Mouse (Mus musculus): ENCODE data around the gene Olfr808. TPM values are rescaled to one million over a fixed set of nuclear protein-coding genes. Genes with fewer than 3 reads are reported as not detected.

Olfr808 gene
- not detected for polyA plus RNA-seq (2017; shearing (Covaris generic))

GRCm38 (mm10) chr10:129765182-129765581, at the start of gene Olfr808:
Olfr808 (plus strand) TSS chr10:129765482.

GRCm38 (mm10) chr10:129729275-129729674, 36.0 kb upstream of the Olfr808 start, which contains the start of gene Olfr805:
Olfr805 (minus strand) TSS chr10:129729375.

GRCm38 (mm10) chr10:129741821-129742220, 23.5 kb upstream of the Olfr808 start, which contains the start of gene Olfr806:
Olfr806 (minus strand) TSS chr10:129741921.

GRCm38 (mm10) chr10:129757693-129758092, 7.6 kb upstream of the Olfr808 start, which contains the start of gene Olfr807:
Olfr807 (minus strand) TSS chr10:129757793.

GRCm38 (mm10) chr10:129774338-129774737, 9.1 kb downstream of the Olfr808 start, which contains the start of gene Olfr809:
Olfr809 (plus strand) TSS chr10:129774638.

GRCm38 (mm10) chr10:129794817-129795216, 29.5 kb downstream of the Olfr808 start, which contains the start of gene Olfr810:
Olfr810 (minus strand) TSS chr10:129794917.

GRCm38 (mm10) chr10:129804296-129804695, 39.0 kb downstream of the Olfr808 start, which contains the start of gene Olfr811:
Olfr811 (minus strand) TSS chr10:129804396.

Other genes with a start within 250 kb of the Olfr808 start
- not detected for gene Olfr791, start 243.7 kb upstream of the Olfr808 start, polyA plus RNA-seq (2017; shearing (Covaris generic))
- gene Olfr792, start 226.3 kb upstream of the Olfr808 start, polyA plus RNA-seq (2017; shearing (Covaris generic)), result under 1 TPM in 1 of 2 experiments, not detected in 1; 0.15 TPM
- not detected for gene Olfr794, start 197.8 kb upstream of the Olfr808 start, polyA plus RNA-seq (2017; shearing (Covaris generic))
- gene Olfr796, start 152.9 kb upstream of the Olfr808 start, polyA plus RNA-seq (2017; shearing (Covaris generic)), result under 1 TPM in 1 of 2 experiments, not detected in 1; 0.07 TPM
- gene Olfr798, start 137.5 kb upstream of the Olfr808 start, polyA plus RNA-seq (2017; shearing (Covaris generic)), result not detected
- gene Olfr799, start 128.0 kb upstream of the Olfr808 start, polyA plus RNA-seq (2017; shearing (Covaris generic)), result under 1 TPM in 1 of 2 experiments, not detected in 1; 0.18 TPM
- gene Olfr800, start 107.8 kb upstream of the Olfr808 start, polyA plus RNA-seq (2017; shearing (Covaris generic)), result not detected
- gene Olfr801, start 91.6 kb upstream of the Olfr808 start, polyA plus RNA-seq (2017; shearing (Covaris generic)), result under 1 TPM in 1 of 2 experiments, not detected in 1; 0.30 TPM
- not detected for gene Olfr802, start 77.3 kb upstream of the Olfr808 start, polyA plus RNA-seq (2017; shearing (Covaris generic))
- gene Olfr803, start 71.2 kb upstream of the Olfr808 start, polyA plus RNA-seq (2017; shearing (Covaris generic)), result not detected
- gene Olfr804, start 62.3 kb upstream of the Olfr808 start, polyA plus RNA-seq (2017; shearing (Covaris generic)), result not detected
- gene Olfr805, start 36.1 kb upstream of the Olfr808 start, polyA plus RNA-seq (2017; shearing (Covaris generic)), result not detected
- gene Olfr806, start 23.6 kb upstream of the Olfr808 start, polyA plus RNA-seq (2017; shearing (Covaris generic)), result not detected
- not detected for gene Olfr807, start 7.7 kb upstream of the Olfr808 start, polyA plus RNA-seq (2017; shearing (Covaris generic))
- not detected for gene Olfr809, start 9.2 kb downstream of the Olfr808 start, polyA plus RNA-seq (2017; shearing (Covaris generic))
- gene Olfr810, start 29.4 kb downstream of the Olfr808 start, polyA plus RNA-seq (2017; shearing (Covaris generic)), result not detected
- not detected for gene Olfr811, start 38.9 kb downstream of the Olfr808 start, polyA plus RNA-seq (2017; shearing (Covaris generic))
- gene Olfr812, start 80.6 kb downstream of the Olfr808 start, polyA plus RNA-seq (2017; shearing (Covaris generic)), result under 1 TPM; 0.17 to 0.42 TPM
- not detected for gene Olfr813, start 89.9 kb downstream of the Olfr808 start, polyA plus RNA-seq (2017; shearing (Covaris generic))
- under 1 TPM in 1 of 2 experiments, not detected in 1; 0.04 TPM for gene Olfr814, start 114.4 kb downstream of the Olfr808 start, polyA plus RNA-seq (2017; shearing (Covaris generic))
- gene Olfr815, start 140.4 kb downstream of the Olfr808 start, polyA plus RNA-seq (2017; shearing (Covaris generic)), result under 1 TPM in 1 of 2 experiments, not detected in 1; 0.27 TPM
- gene Olfr816, start 150.1 kb downstream of the Olfr808 start, polyA plus RNA-seq (2017; shearing (Covaris generic)), result under 1 TPM in 1 of 2 experiments, not detected in 1; 0.28 TPM
- gene Olfr818, start 183.6 kb downstream of the Olfr808 start, polyA plus RNA-seq (2017; shearing (Covaris generic)), result not detected
- not detected for gene Olfr819, start 201.8 kb downstream of the Olfr808 start, polyA plus RNA-seq (2017; shearing (Covaris generic))
- under 1 TPM in 1 of 2 experiments, not detected in 1; 0.17 TPM for gene Olfr247, start 210.7 kb downstream of the Olfr808 start, polyA plus RNA-seq (2017; shearing (Covaris generic))
- gene Gm10310, start 219.6 kb downstream of the Olfr808 start, polyA plus RNA-seq (2017; shearing (Covaris generic)), result under 1 TPM in 1 of 2 experiments, not detected in 1; 0.23 TPM
- not detected for gene Olfr820, start 247.1 kb downstream of the Olfr808 start, polyA plus RNA-seq (2017; shearing (Covaris generic))

All from activated CD4-positive, CD25-positive, alpha-beta regulatory T cell (primary cell).